In genomic region chr2:163248912-163249311, GRCm38 (mm10) we compare ENCODE assay signal across 30 mouse cellular contexts. TPM values are rescaled to one million over a fixed set of nuclear protein-coding genes. Genes with fewer than 3 reads are reported as not detected.
"Had no signal": no experiment of that assay in that cellular context is flagged by ENCODE, and none has a peak within 500 bp of the region (broad histone marks: within the 10 kb centered on the region; RNA-seq: fewer than 3 reads in every experiment).

No protein-coding gene starts in this region.

- H3K4me2 ChIP-seq: limb, embryonic 12.5 days; limb, embryonic 13.5 days; limb, embryonic 15.5 days; liver, embryonic 11.5 days; liver, embryonic 12.5 days; liver, embryonic 13.5 days; liver, embryonic 15.5 days; lung, embryonic 14.5 days; lung, embryonic 15.5 days; midbrain, embryonic 11.5 days; midbrain, embryonic 12.5 days; midbrain, embryonic 13.5 days; midbrain, embryonic 15.5 days; neural tube, embryonic 12.5 days had no signal

- H3K4me3 ChIP-seq: limb, embryonic 10.5 days; limb, embryonic 12.5 days; limb, embryonic 13.5 days; limb, embryonic 15.5 days; liver, embryonic 12.5 days; liver, embryonic 13.5 days; liver, embryonic 15.5 days; lung, embryonic 15.5 days; megakaryocyte, embryonic 14.5 days; midbrain, embryonic 10.5 days; midbrain, embryonic 12.5 days; midbrain, embryonic 13.5 days; midbrain, embryonic 15.5 days; neural tube, embryonic 12.5 days had no signal

- H3K27me3 ChIP-seq: limb, embryonic 15.5 days; lung, embryonic 15.5 days; midbrain, embryonic 12.5 days; midbrain, embryonic 13.5 days; midbrain, embryonic 15.5 days; neural tube, embryonic 12.5 days had no signal

- DNase-seq: left cerebral cortex, postnatal 4 days; liver; liver, embryonic 13.5 days; liver, postnatal 0 days; lung, adult 18-20 months; lung, adult 2 months; lung, embryonic 14.5 days; lung, postnatal 14 days; lung, postnatal 36 days; lung, postnatal 4 days; midbrain, embryonic 14.5 days had no signal

- H3K9ac ChIP-seq: limb, embryonic 12.5 days; limb, embryonic 13.5 days; limb, embryonic 15.5 days; liver, embryonic 12.5 days; liver, embryonic 13.5 days; liver, embryonic 14.5 days; liver, embryonic 15.5 days; liver, postnatal 0 days; lung, embryonic 14.5 days; lung, embryonic 15.5 days; midbrain, embryonic 12.5 days; midbrain, embryonic 13.5 days; midbrain, embryonic 15.5 days; neural tube, embryonic 12.5 days had no signal

- H3K27ac ChIP-seq: limb, embryonic 10.5 days; limb, embryonic 12.5 days; limb, embryonic 13.5 days; limb, embryonic 15.5 days; liver, embryonic 12.5 days; liver, embryonic 13.5 days; liver, embryonic 14.5 days; liver, embryonic 15.5 days; lung, embryonic 15.5 days; macrophage; midbrain, embryonic 10.5 days; midbrain, embryonic 12.5 days; midbrain, embryonic 13.5 days; midbrain, embryonic 15.5 days; neural tube, embryonic 12.5 days had no signal

- H3K4me1 ChIP-seq: liver, embryonic 12.5 days; liver, embryonic 15.5 days had no signal

- H3K36me3 ChIP-seq: limb, embryonic 10.5 days; limb, embryonic 12.5 days; limb, embryonic 13.5 days; limb, embryonic 15.5 days; liver, embryonic 12.5 days; liver, embryonic 13.5 days; liver, embryonic 15.5 days; lung, embryonic 15.5 days; midbrain, embryonic 12.5 days; midbrain, embryonic 15.5 days; neural tube, embryonic 12.5 days had no signal

RNA-seq across cellular contexts. Expression of gene Tox2, which starts 46.0 kb away (rescaled TPM):
- total RNA-seq: megakaryocyte, adult 5-6 weeks; monocyte, adult 5-6 weeks had no signal
